Mouse (Mus musculus): ENCODE data around the gene Acsm4. TPM values are rescaled to one million over a fixed set of nuclear protein-coding genes. Genes with fewer than 3 reads are reported as not detected.
"Not testable (repeated sequence)": the region's sequence is repeated elsewhere in the genome, so short reads cannot be mapped to it uniquely, and the experiment has no call there.

Acsm4 gene
- polyA plus RNA-seq, 1 experiment from 2014 or later = not detected

DNA sequence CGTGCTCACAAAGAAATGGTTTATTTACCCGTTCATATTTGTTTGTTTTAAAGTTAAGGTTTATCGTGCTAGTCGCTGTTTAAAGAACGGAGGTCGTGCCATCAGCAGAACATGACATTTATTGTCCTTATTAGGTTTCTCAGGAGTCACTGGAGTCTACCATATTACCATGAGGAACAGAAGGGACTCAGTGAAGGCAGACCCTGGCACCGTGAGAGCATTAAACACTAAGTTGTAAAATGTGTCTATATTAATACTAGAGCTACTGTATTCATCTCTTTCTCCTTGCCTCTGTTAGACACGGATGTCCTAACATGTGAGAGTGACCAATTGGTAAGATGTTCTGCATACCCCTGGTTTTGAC is 31.1 kb downstream of the Acsm4 start:
- peak overlapping the region; percentile 83 for H3K27ac ChIP-seq (replicated peaks)
- ATAC-seq (ENCODE audit: low FRiP score) = peak; percentile 53
- H3K9me3 ChIP-seq (replicated peaks) = no peaks in the 10 kb centered on the region
- H3K9ac ChIP-seq (replicated peaks) = peak overlapping the region; percentile 87
- H3K4me2 ChIP-seq = peak overlapping the region; percentile 83
- WGBS = 12% methylated on average over 8 of the region's 8 CpGs
- peaks cover 28% of the 10 kb centered on the region for H3K36me3 ChIP-seq
- 0 out of 2 replicates have a peak, but pooled peaks cover 4% of the 10 kb centered on the region for H3K27me3 ChIP-seq (replicated peaks)
- H3K4me3 ChIP-seq (replicated peaks) = peak overlapping the region; percentile 97
- H3K4me1 ChIP-seq = peaks cover 21% of the 10 kb centered on the region

DNA sequence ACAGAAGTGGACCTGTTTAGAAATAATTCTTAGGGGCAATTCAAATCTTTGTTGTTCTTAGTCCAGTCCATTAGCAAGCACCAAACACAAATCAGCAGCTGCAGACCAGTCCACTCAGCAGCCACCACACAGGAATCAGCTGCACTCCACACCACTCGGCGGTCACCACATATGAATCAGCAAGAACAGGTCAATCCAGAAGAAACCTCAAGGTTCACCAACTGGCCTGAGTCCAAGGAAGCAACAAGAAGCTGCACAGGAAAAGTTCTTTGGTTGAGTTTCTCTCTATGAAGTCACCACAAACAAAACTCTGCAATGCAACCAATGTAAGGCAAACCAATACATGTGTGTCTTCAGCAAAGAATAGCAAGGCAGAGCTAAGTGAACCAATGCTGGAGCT is 37.8 kb downstream of the Acsm4 start:
- no peaks in the 10 kb centered on the region for H3K4me1 ChIP-seq
- 0 out of 2 replicates have a peak, but pooled peaks cover under 1% of the 10 kb centered on the region for H3K27me3 ChIP-seq (replicated peaks)
- H3K27ac ChIP-seq (replicated peaks) = no peak overlapping the region
- 95% methylated on average over 2 of the region's 2 CpGs for WGBS
- no peaks in the 10 kb centered on the region for H3K36me3 ChIP-seq
- no peak overlapping the region for H3K9ac ChIP-seq (replicated peaks)
- no peak overlapping the region for H3K4me2 ChIP-seq
- H3K4me3 ChIP-seq (replicated peaks) = no peak overlapping the region
- no peak for ATAC-seq (ENCODE audit: low FRiP score)
- H3K9me3 ChIP-seq (replicated peaks) = no peaks in the 10 kb centered on the region

DNA sequence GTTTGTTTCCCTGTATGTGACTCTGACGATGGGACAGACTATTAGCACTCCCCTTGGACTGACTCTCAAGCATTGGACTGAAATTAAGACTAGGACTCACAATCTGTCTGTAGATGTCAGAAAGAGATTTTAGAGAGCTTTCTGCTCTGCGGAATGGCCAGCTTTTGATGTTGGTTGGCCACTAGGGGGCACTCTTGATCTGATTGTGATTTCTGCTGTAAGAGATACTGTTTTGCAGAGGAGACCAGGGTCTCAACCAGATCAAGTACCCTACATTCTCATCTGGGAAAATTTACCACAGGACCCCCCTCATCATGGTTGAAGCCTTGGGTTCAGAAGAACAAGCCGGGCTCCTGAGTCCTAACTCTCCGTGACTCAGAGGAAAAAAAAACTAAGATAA is 41.4 kb downstream of the Acsm4 start:
- H3K9me3 ChIP-seq (replicated peaks); H3K27me3 ChIP-seq (replicated peaks); H3K4me2 ChIP-seq; H3K27ac ChIP-seq (replicated peaks); H3K4me1 ChIP-seq; ATAC-seq (ENCODE audit: low FRiP score); H3K4me3 ChIP-seq (replicated peaks); H3K36me3 ChIP-seq; H3K9ac ChIP-seq (replicated peaks): not testable (repeated sequence)
- WGBS = 85% methylated on average over 4 of the region's 4 CpGs

DNA sequence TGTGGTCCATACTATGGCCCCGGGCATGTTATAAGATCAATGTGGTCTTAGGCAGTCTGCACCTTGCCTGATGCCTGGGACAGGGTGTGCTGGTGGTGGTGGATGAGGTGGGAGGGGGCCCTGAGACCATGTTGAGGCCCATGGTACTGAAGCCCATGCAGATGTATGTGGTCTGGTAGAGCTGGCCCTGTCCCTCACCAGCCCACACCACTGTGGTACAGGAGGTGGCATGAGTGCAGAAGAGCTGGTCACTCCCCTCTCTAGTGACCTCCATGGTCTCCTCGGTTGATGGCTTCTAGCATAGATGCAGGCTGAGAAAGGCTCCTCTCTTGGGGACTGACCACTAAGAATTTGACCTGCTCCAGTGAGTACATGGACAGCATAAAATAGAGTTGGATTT is 49.1 kb downstream of the Acsm4 start:
- H3K9me3 ChIP-seq (replicated peaks) = no peaks in the 10 kb centered on the region
- H3K27ac ChIP-seq (replicated peaks) = no peak overlapping the region
- no peaks in the 10 kb centered on the region for H3K4me1 ChIP-seq
- H3K4me3 ChIP-seq (replicated peaks) = no peak overlapping the region
- H3K4me2 ChIP-seq = no peak overlapping the region
- H3K9ac ChIP-seq (replicated peaks) = no peak overlapping the region
- no peaks in the 10 kb centered on the region for H3K27me3 ChIP-seq (replicated peaks)
- H3K36me3 ChIP-seq = no peaks in the 10 kb centered on the region
- 88% methylated on average over 2 of the region's 2 CpGs for WGBS
- ATAC-seq (ENCODE audit: low FRiP score) = no peak

DNA sequence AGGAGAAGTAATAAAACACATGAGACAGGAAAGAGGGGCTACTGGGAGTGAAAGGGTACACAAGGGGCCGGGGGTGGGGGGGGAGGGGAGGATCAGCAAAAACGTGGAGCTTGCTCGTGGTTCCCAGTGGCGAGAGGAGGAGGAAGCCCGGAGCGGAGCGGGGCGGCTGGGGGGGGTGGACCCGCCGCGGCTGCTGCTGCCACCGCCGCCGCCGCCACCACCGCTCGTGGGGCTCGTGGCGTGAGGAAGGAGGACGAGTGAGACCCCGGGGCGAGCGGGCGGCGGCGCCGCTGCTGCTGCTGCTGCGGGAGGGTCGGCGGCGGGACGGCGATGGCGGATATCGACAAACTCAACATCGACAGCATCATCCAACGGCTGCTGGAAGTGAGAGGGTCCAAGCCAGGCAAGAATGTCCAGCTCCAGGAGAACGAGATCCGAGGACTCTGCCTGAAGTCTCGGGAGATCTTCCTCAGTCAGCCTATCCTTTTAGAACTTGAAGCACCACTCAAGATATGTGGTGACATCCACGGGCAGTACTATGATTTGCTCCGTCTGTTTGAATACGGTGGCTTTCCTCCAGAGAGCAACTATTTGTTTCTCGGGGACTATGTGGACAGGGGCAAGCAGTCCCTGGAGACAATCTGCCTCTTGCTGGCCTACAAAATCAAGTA is 50.1 kb downstream of the Acsm4 start:
- not testable (repeated sequence) for H3K36me3 ChIP-seq; H3K9me3 ChIP-seq (replicated peaks); H3K27ac ChIP-seq (replicated peaks); H3K4me1 ChIP-seq; H3K27me3 ChIP-seq (replicated peaks)
- H3K4me3 ChIP-seq (replicated peaks) = peak overlapping the region; percentile 38
- H3K4me2 ChIP-seq = peak overlapping the region; percentile 54
- 2% methylated on average over 31 of the region's 44 CpGs for WGBS
- peak overlapping the region; percentile 36; the same call in 1 of the 2 replicates for H3K9ac ChIP-seq (replicated peaks)
- peak; percentile 79 for ATAC-seq (ENCODE audit: low FRiP score)

DNA sequence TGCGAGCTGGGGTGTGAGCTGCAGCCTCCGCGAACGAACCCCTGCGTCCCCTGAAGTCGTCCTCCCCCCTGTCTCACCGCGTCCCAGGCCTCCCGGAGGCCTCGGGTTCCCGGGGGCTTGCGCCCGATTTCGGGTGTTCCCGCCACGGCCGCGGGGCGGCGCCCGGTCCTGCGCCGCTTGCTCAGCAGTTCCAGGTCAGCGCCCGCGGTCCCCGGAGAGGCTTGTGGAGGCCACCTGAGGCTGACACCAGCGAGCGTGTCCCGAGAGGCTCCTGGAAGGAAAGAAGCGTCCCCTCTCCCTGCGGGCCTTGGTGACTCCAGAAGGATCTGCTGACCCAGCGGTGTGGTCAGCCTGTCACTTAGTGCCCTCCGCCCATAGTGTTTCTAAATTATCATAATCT is 54.5 kb downstream of the Acsm4 start:
- no peak for ATAC-seq (ENCODE audit: low FRiP score)
- H3K27ac ChIP-seq (replicated peaks) = no peak overlapping the region
- peak overlapping the region; percentile 38 for H3K4me2 ChIP-seq
- no peaks in the 10 kb centered on the region for H3K27me3 ChIP-seq (replicated peaks)
- WGBS = 8% methylated on average over 34 of the region's 34 CpGs
- H3K36me3 ChIP-seq = no peaks in the 10 kb centered on the region
- H3K9me3 ChIP-seq (replicated peaks) = no peaks in the 10 kb centered on the region
- no peak overlapping the region for H3K4me3 ChIP-seq (replicated peaks)
- H3K4me1 ChIP-seq = peaks cover 6% of the 10 kb centered on the region
- no peak overlapping the region for H3K9ac ChIP-seq (replicated peaks)

DNA sequence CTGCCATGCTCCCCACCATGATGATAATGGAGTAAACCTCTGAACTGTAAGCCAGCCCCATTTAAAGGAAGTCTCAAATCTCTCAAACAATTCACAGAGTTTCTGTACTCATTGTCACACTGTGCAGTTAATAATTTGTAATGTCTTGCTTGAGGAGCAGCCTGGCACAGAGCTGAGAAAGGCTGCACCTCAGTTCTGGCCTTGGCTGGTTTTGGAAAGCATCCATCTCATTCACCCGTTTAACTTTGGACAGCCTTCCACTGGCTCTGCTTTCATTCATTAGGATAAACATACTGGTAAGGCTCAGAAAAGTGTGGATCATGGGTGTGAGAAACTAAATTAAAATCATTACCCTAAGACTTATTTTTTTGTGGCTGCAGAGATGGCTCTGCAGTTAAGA is 56.0 kb downstream of the Acsm4 start:
- ATAC-seq (ENCODE audit: low FRiP score) = no peak
- H3K4me2 ChIP-seq = no peak overlapping the region
- H3K4me1 ChIP-seq = peaks cover 6% of the 10 kb centered on the region
- H3K36me3 ChIP-seq = no peaks in the 10 kb centered on the region
- no peaks in the 10 kb centered on the region for H3K9me3 ChIP-seq (replicated peaks)
- no peak overlapping the region for H3K9ac ChIP-seq (replicated peaks)
- 80% methylated on average over 1 of the region's 1 CpGs for WGBS
- no peaks in the 10 kb centered on the region for H3K27me3 ChIP-seq (replicated peaks)
- no peak overlapping the region for H3K4me3 ChIP-seq (replicated peaks)
- no peak overlapping the region for H3K27ac ChIP-seq (replicated peaks)

DNA sequence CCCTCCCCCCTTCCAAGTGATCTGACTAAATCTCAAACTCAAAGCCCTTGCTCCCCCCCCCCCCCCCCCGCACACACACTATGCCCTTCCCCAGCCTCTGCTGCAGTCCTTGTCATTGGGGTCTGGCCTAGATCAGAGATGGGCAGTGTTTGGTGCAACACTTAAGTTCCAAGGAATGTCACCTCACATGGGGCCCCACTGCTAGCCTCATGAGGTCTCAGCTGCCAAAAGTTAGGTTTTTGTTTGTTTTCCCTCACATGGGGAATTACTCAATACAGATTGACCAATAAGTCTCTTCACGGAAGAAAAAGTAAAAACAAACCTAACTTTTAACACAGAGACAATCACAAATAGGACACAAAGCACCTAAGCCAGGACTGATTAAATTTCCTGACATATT is 58.9 kb downstream of the Acsm4 start:
- no peak overlapping the region for H3K4me2 ChIP-seq
- H3K9me3 ChIP-seq (replicated peaks) = no peaks in the 10 kb centered on the region
- H3K27ac ChIP-seq (replicated peaks) = no peak overlapping the region
- WGBS = 82% methylated on average over 1 of the region's 2 CpGs
- no peak overlapping the region for H3K9ac ChIP-seq (replicated peaks)
- ATAC-seq (ENCODE audit: low FRiP score) = no peak
- H3K4me3 ChIP-seq (replicated peaks) = no peak overlapping the region
- H3K36me3 ChIP-seq = no peaks in the 10 kb centered on the region
- H3K27me3 ChIP-seq (replicated peaks) = no peaks in the 10 kb centered on the region
- peaks cover 6% of the 10 kb centered on the region for H3K4me1 ChIP-seq

DNA sequence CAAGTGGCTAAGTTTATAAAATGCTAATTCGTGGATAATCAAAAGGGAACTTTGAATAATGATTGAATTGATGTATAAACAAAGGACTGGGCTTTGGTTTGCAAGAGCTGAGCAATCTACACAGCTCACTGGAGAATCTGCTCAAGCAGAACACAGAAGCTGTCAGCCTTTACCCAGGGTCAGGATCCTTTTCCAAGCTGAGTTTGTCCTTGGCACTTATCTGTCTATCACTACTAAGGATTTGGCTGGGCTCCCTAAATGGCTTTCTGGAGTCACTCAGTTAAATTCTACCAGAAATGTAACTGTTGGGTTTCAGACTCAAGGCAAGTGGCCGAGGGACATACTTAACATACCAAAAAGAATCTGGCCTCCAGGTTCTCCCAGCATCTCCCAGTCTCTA is 60.1 kb downstream of the Acsm4 start:
- Histone ChIP-seq H3K9ac (replicated peaks) (no peak overlapping the region), H3K4me1 (no peaks in the 10 kb centered on the region), H3K27ac (replicated peaks) (no peak overlapping the region), H3K36me3 (no peaks in the 10 kb centered on the region), H3K4me3 (replicated peaks) (no peak overlapping the region), H3K4me2 (no peak overlapping the region), H3K9me3 (replicated peaks) (no peaks in the 10 kb centered on the region), H3K27me3 (replicated peaks) (no peaks in the 10 kb centered on the region)
- no peak for ATAC-seq (ENCODE audit: low FRiP score)
- WGBS = 61% methylated on average over 2 of the region's 2 CpGs

DNA sequence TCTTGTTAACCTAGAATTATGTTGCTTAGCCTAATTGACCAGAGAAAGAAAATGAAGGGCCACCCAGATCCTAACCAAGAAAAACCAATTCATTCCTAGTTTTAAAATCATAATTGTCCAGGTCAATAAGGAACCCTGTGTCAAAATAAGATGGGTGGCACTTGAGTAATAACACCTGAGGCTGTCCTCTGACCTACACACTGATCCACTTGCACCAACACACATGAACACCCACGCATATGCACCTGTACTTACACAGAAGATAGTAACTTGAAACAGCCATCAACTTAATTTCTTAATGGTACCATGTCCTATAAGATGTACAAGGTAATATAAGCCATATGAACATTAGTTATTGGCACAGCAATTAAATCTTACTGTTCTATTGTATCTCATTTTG is 63.9 kb downstream of the Acsm4 start:
- no peaks in the 10 kb centered on the region for H3K27me3 ChIP-seq (replicated peaks)
- no peaks in the 10 kb centered on the region for H3K4me1 ChIP-seq
- no peak overlapping the region for H3K4me3 ChIP-seq (replicated peaks)
- no peaks in the 10 kb centered on the region for H3K9me3 ChIP-seq (replicated peaks)
- no peak overlapping the region for H3K27ac ChIP-seq (replicated peaks)
- no peak overlapping the region for H3K4me2 ChIP-seq
- H3K36me3 ChIP-seq = no peaks in the 10 kb centered on the region
- H3K9ac ChIP-seq (replicated peaks) = no peak overlapping the region
- ATAC-seq (ENCODE audit: low FRiP score) = no peak
- 89% methylated on average over 1 of the region's 1 CpGs for WGBS

DNA sequence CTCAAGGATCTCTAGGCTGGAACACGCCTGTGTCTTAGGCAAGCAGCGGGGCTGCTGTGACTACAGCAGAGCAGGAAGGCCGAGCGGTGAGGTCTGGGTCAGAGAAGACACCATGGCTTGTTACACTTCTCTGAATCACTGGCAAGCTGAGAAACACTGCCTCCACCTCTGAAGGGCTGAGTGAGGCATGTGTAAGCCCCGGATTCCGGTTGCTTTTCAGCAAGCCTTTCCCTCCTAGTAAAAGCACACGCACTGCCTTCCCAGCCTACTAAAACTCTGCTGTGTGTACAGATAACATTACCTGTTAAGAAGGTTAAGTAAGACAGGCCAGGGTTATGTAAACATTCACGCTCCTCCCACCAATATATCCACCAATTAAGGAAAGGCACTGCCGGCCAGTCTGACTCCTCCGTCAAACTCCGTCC is 70.7 kb downstream of the Acsm4 start, which contains the start of gene Acsm3:
Acsm3 (plus strand) TSS at position 397 of the 425 bp plus-strand sequence.
- H3K4me2 ChIP-seq = no peak within 1 kb of the TSS
- no peak within 1 kb of the TSS for H3K27ac ChIP-seq (replicated peaks)
- H3K4me3 ChIP-seq (replicated peaks) = no peak within 1 kb of the TSS
- 79% methylated on average over 11 of the region's 11 CpGs for WGBS
- H3K9me3 ChIP-seq (replicated peaks) = no peaks in the 10 kb centered on the region
- H3K4me1 ChIP-seq = no peaks in the 10 kb centered on the region
- H3K9ac ChIP-seq (replicated peaks) = no peak within 1 kb of the TSS
- no peak for ATAC-seq (ENCODE audit: low FRiP score)
- no peaks in the 10 kb centered on the region for H3K36me3 ChIP-seq
- H3K27me3 ChIP-seq (replicated peaks) = no peaks in the 10 kb centered on the region

DNA sequence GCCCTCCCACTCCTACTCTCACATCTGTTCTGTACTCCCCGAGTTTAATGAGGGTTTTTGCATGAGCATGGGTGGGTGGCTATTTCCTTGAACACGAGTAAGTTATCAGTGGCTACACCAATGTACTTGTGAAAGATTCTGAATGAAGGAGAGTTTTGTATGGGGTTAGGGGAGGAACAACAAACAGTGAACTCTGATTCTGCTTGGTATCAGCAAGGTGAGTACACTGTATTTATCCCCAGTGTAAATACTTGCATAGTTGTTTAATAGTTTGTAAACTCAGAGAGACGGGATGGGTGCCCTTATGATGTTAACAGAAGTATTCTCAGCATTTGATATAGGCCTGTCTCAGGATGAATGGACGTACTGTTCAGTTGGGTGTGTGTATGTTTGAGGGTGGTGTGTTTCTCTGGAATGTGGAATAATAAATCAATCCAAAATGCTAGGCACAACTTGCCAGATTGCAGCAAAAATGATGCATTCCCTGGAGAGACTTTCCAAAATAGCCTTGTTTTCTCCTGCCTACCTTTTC is 72.4 kb downstream of the Acsm4 start:
- Histone ChIP-seq H3K36me3 (no peaks in the 10 kb centered on the region), H3K27me3 (replicated peaks) (no peaks in the 10 kb centered on the region), H3K9me3 (replicated peaks) (no peaks in the 10 kb centered on the region), H3K4me3 (replicated peaks) (no peak overlapping the region), H3K9ac (replicated peaks) (no peak overlapping the region), H3K4me1 (no peaks in the 10 kb centered on the region), H3K4me2 (no peak overlapping the region), H3K27ac (replicated peaks) (no peak overlapping the region)
- ATAC-seq (ENCODE audit: low FRiP score) = no peak
- WGBS = 77% methylated on average over 4 of the region's 4 CpGs

All from neural tube, embryonic 15.5 days (tissue).